Mouse (Mus musculus): ENCODE measurements at regions not wholly inside any gene's neighbourhood (a gene's known extent, or its start where the extent isn't known, plus 50 kb on each side); places are given as distances from the start of the nearest gene placed in this dataset.

GRCm38 (mm10) chr12:70592821-70593220 lies 139.9 kb downstream of the Tmx1 start:
- WGBS: 94% methylated on average over 4 of the region's 4 CpGs
- Histone ChIP-seq H3K36me3 (no peaks in the 10 kb centered on the region), H3K27me3 (no peaks in the 10 kb centered on the region), H3K9me3 (replicated peaks) (no peaks in the 10 kb centered on the region), H3K4me1 (no peaks in the 10 kb centered on the region), H3K4me2 (replicated peaks) (no peak overlapping the region), H3K4me3 (no peak overlapping the region), H3K9ac (no peak overlapping the region), H3K27ac (no peak overlapping the region)
- ATAC-seq (ENCODE audit: low FRiP score): no peak

GRCm38 (mm10) chr12:70598211-70598701 lies 145.4 kb downstream of the Tmx1 start:
- Histone ChIP-seq H3K4me2 (replicated peaks) (no peak overlapping the region), H3K27me3 (no peaks in the 10 kb centered on the region), H3K27ac (no peak overlapping the region), H3K4me1 (no peaks in the 10 kb centered on the region), H3K4me3 (no peak overlapping the region), H3K9me3 (replicated peaks) (peaks cover 3% of the 10 kb centered on the region; the same call in 1 of the 2 replicates), H3K36me3 (no peaks in the 10 kb centered on the region), H3K9ac (no peak overlapping the region)
- no peak for ATAC-seq (ENCODE audit: low FRiP score)
- WGBS: 87% methylated on average over 15 of the region's 15 CpGs

- H3K27ac ChIP-seq: no peak overlapping the region
- no peaks in the 10 kb centered on the region for H3K4me1 ChIP-seq
- H3K27me3 ChIP-seq: no peaks in the 10 kb centered on the region
- peaks cover 3% of the 10 kb centered on the region; the same call in 1 of the 2 replicates for H3K9me3 ChIP-seq (replicated peaks)
- H3K9ac ChIP-seq: no peak overlapping the region
- no peak for ATAC-seq (ENCODE audit: low FRiP score)
- H3K4me3 ChIP-seq: no peak overlapping the region
- no peak overlapping the region for H3K4me2 ChIP-seq (replicated peaks)
- no peaks in the 10 kb centered on the region for H3K36me3 ChIP-seq
- 81% methylated on average over 6 of the region's 6 CpGs for WGBS
These were observed 146.8 kb downstream of the Tmx1 start for GRCm38 (mm10) chr12:70599731-70600130.

- Histone ChIP-seq H3K4me1 (no peaks in the 10 kb centered on the region), H3K9ac (no peak overlapping the region), H3K36me3 (no peaks in the 10 kb centered on the region), H3K27me3 (no peaks in the 10 kb centered on the region), H3K27ac (no peak overlapping the region), H3K4me3 (no peak overlapping the region), H3K4me2 (replicated peaks) (no peak overlapping the region), H3K9me3 (replicated peaks) (peaks cover 3% of the 10 kb centered on the region; the same call in 1 of the 2 replicates)
- 72% methylated on average over 1 of the region's 1 CpGs for WGBS
- no peak for ATAC-seq (ENCODE audit: low FRiP score)
These were observed 151.0 kb downstream of the Tmx1 start for GRCm38 (mm10) chr12:70603869-70604268.

- no peak overlapping the region for H3K4me2 ChIP-seq (replicated peaks)
- H3K27ac ChIP-seq: no peak overlapping the region
- H3K4me3 ChIP-seq: no peak overlapping the region
- no peaks in the 10 kb centered on the region for H3K4me1 ChIP-seq
- ATAC-seq (ENCODE audit: low FRiP score): no peak
- no peak overlapping the region for H3K9ac ChIP-seq
- no peaks in the 10 kb centered on the region for H3K36me3 ChIP-seq
- 78% methylated on average over 5 of the region's 5 CpGs for WGBS
- no peaks in the 10 kb centered on the region for H3K9me3 ChIP-seq (replicated peaks)
- H3K27me3 ChIP-seq: no peaks in the 10 kb centered on the region
These were observed 155.8 kb downstream of the Tmx1 start for GRCm38 (mm10) chr12:70608672-70609071.

GRCm38 (mm10) chr12:70609116-70609871 lies 156.4 kb downstream of the Tmx1 start:
- H3K27me3 ChIP-seq: no peaks in the 10 kb centered on the region
- WGBS: 79% methylated on average over 7 of the region's 7 CpGs

GRCm38 (mm10) chr12:70611891-70612290 lies 159.0 kb downstream of the Tmx1 start:
- Histone ChIP-seq H3K9ac (no peak overlapping the region), H3K4me1 (0 out of 2 replicates have a peak, but pooled peaks cover 6% of the 10 kb centered on the region), H3K27ac (no peak overlapping the region), H3K9me3 (replicated peaks) (no peaks in the 10 kb centered on the region), H3K4me3 (no peak overlapping the region), H3K36me3 (no peaks in the 10 kb centered on the region), H3K27me3 (no peaks in the 10 kb centered on the region), H3K4me2 (replicated peaks) (no peak overlapping the region)
- no peak for ATAC-seq (ENCODE audit: low FRiP score)
- 79% methylated on average over 5 of the region's 5 CpGs for WGBS

More at GRCm38 (mm10) chr12:70609116-70609871, 156.4 kb downstream of the Tmx1 start:
- Histone ChIP-seq H3K9ac (no peak overlapping the region), H3K27ac (no peak overlapping the region), H3K9me3 (replicated peaks) (no peaks in the 10 kb centered on the region), H3K4me3 (no peak overlapping the region), H3K4me2 (replicated peaks) (no peak overlapping the region), H3K4me1 (no peaks in the 10 kb centered on the region), H3K36me3 (no peaks in the 10 kb centered on the region)
- ATAC-seq (ENCODE audit: low FRiP score): no peak

GRCm38 (mm10) chr12:70613244-70613643 lies 160.3 kb downstream of the Tmx1 start:
- no peak overlapping the region for H3K9ac ChIP-seq
- 0 out of 2 replicates have a peak, but pooled peaks cover 6% of the 10 kb centered on the region for H3K4me1 ChIP-seq
- no peak for ATAC-seq (ENCODE audit: low FRiP score)
- no peaks in the 10 kb centered on the region for H3K36me3 ChIP-seq
- H3K9me3 ChIP-seq (replicated peaks): no peaks in the 10 kb centered on the region
- 85% methylated on average over 5 of the region's 5 CpGs for WGBS
- H3K4me2 ChIP-seq (replicated peaks): no peak overlapping the region
- no peak overlapping the region for H3K27ac ChIP-seq
- no peaks in the 10 kb centered on the region for H3K27me3 ChIP-seq
- no peak overlapping the region for H3K4me3 ChIP-seq

GRCm38 (mm10) chr12:70614101-70614500 lies 161.2 kb downstream of the Tmx1 start:
- Histone ChIP-seq H3K36me3 (no peaks in the 10 kb centered on the region), H3K4me2 (replicated peaks) (no peak overlapping the region), H3K4me1 (0 out of 2 replicates have a peak, but pooled peaks cover 6% of the 10 kb centered on the region), H3K9ac (no peak overlapping the region), H3K27me3 (no peaks in the 10 kb centered on the region), H3K4me3 (no peak overlapping the region), H3K9me3 (replicated peaks) (no peaks in the 10 kb centered on the region), H3K27ac (no peak overlapping the region)
- no peak for ATAC-seq (ENCODE audit: low FRiP score)
- WGBS: 60% methylated on average over 2 of the region's 2 CpGs

- H3K4me2 ChIP-seq (replicated peaks): no peak overlapping the region
- no peak overlapping the region for H3K27ac ChIP-seq
- no peaks in the 10 kb centered on the region for H3K27me3 ChIP-seq
- no peak overlapping the region for H3K9ac ChIP-seq
- H3K36me3 ChIP-seq: no peaks in the 10 kb centered on the region
- no peak overlapping the region for H3K4me3 ChIP-seq
- no peaks in the 10 kb centered on the region for H3K9me3 ChIP-seq (replicated peaks)
- H3K4me1 ChIP-seq: 0 out of 2 replicates have a peak, but pooled peaks cover 6% of the 10 kb centered on the region
- 82% methylated on average over 2 of the region's 2 CpGs for WGBS
- no peak for ATAC-seq (ENCODE audit: low FRiP score)
These were observed 161.8 kb downstream of the Tmx1 start for GRCm38 (mm10) chr12:70614686-70615085.

- Histone ChIP-seq H3K36me3 (no peaks in the 10 kb centered on the region), H3K27me3 (no peaks in the 10 kb centered on the region), H3K9me3 (replicated peaks) (no peaks in the 10 kb centered on the region), H3K4me1 (0 out of 2 replicates have a peak, but pooled peaks cover 6% of the 10 kb centered on the region), H3K9ac (no peak overlapping the region), H3K4me2 (replicated peaks) (no peak overlapping the region), H3K27ac (no peak overlapping the region), H3K4me3 (no peak overlapping the region)
- no peak for ATAC-seq (ENCODE audit: low FRiP score)
- WGBS: 91% methylated on average over 9 of the region's 9 CpGs
These were observed 162.2 kb downstream of the Tmx1 start for GRCm38 (mm10) chr12:70615123-70615522.

- H3K36me3 ChIP-seq: no peaks in the 10 kb centered on the region
- no peaks in the 10 kb centered on the region for H3K9me3 ChIP-seq (replicated peaks)
- H3K4me1 ChIP-seq: 0 out of 2 replicates have a peak, but pooled peaks cover 6% of the 10 kb centered on the region
- H3K27ac ChIP-seq: no peak overlapping the region
- WGBS: 70% methylated on average over 4 of the region's 4 CpGs
- ATAC-seq (ENCODE audit: low FRiP score): no peak
- no peaks in the 10 kb centered on the region for H3K27me3 ChIP-seq
- no peak overlapping the region for H3K4me3 ChIP-seq
- H3K4me2 ChIP-seq (replicated peaks): no peak overlapping the region
- H3K9ac ChIP-seq: no peak overlapping the region
These were observed 163.2 kb downstream of the Tmx1 start for GRCm38 (mm10) chr12:70616049-70616448.

- 25% methylated on average over 4 of the region's 4 CpGs for WGBS
- H3K4me2 ChIP-seq (replicated peaks): no peak overlapping the region
- no peak for ATAC-seq (ENCODE audit: low FRiP score)
These were observed 163.6 kb downstream of the Tmx1 start for GRCm38 (mm10) chr12:70616487-70616886.

More at GRCm38 (mm10) chr12:70616487-70616886, 163.6 kb downstream of the Tmx1 start:
- no peak overlapping the region for H3K9ac ChIP-seq
- H3K4me3 ChIP-seq: no peak overlapping the region
- no peak overlapping the region for H3K27ac ChIP-seq
- 0 out of 2 replicates have a peak, but pooled peaks cover 6% of the 10 kb centered on the region for H3K4me1 ChIP-seq
- H3K27me3 ChIP-seq: no peaks in the 10 kb centered on the region
- no peaks in the 10 kb centered on the region for H3K36me3 ChIP-seq
- no peaks in the 10 kb centered on the region for H3K9me3 ChIP-seq (replicated peaks)
